Mouse (Mus musculus): ENCODE measurements around the gene Serpina3a.

Gene Serpina3a

DNA sequence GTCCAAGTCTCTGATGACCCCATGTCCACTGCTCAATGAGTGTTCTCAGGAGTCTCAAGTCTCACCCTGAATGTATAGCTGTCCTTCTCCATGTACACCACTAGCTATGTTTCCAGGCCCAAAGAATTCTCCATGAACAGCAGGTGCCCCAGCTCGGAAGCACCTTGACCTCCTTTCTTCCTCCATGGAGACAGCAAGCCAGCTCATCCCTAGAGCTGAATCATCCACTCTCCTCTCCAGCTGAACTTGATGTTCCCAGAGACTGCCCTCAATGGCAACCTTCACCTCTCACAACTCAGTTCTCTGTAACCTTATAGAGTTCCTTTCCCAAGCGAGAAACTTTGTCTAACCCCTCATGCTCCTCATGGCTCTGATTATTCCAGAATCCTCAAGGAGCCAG lies 33.0 kb downstream of the Serpina3a start:
- no peak for DNase-seq

- DNase-seq: no peak
These were observed 39.5 kb downstream of the Serpina3a start for GRCm38 (mm10) chr12:104151989-104152388.

DNA sequence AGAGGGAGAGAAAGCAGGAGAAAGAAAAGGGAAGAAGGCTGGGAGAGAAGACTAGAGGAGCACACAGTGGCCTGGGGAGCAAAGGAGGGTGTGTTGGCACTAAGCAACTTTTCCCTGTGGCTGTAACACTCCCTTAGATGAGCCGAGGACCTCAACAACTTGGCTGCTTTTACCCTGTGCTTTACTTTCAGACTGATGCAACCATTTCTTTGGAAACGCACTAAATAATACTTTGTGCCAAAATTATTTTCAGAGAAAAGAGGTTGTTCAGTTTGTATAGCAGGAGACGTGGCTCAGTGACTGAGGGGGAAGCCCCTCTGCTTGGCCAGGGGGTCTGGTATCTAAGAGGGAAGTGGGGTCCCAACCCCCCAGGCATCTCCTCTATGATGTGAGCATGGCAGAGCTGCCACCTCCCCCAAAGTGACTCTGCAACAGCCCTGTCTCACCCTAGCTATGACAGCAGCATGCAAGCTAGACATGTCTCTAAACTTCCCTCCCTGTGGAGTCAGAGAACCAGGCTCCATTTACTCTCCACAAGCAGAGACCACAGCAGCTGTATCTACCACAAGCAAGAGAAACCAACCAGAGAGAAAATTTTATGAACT lies 40.6 kb downstream of the Serpina3a start:
- DNase-seq: no peak

DNA sequence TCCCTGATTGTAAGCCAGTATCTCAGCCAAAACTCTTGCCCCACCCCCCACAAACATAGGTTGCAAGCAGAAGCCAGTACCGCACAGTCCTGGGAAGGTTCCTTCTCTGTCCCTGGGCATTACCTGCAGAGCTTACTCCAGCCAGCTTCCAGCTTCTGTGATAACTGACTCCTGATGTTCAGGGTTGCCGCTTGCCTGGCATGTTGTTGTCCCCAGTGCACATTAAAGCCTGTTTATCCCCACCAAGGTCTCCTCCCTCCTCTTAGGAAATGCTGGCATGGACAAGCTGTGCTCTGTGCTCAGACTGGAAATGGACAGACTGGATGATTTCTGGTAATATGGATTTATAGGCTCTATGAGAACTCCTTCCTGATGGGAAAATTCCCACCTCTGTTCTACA lies 41.1 kb downstream of the Serpina3a start, which contains the start of gene Serpina3c:
Serpina3c (minus strand) TSS at position 215 of the 400 bp plus-strand sequence.
- no peak for DNase-seq

Measured in cerebellum, adult 11 months (tissue).